Mouse (Mus musculus): Measurements from ENCODE around the gene Ubald1. TPM values are rescaled to one million over a fixed set of nuclear protein-coding genes. Genes with fewer than 3 reads are reported as not detected.
A peak's percentile ranks its signal among the peaks of the same experiment; 100 is the strongest.

Ubald1 gene
- total and polyA plus RNA-seq, 2 experiments from 2014 or later: 37.6 to 66.6 TPM

DNA sequence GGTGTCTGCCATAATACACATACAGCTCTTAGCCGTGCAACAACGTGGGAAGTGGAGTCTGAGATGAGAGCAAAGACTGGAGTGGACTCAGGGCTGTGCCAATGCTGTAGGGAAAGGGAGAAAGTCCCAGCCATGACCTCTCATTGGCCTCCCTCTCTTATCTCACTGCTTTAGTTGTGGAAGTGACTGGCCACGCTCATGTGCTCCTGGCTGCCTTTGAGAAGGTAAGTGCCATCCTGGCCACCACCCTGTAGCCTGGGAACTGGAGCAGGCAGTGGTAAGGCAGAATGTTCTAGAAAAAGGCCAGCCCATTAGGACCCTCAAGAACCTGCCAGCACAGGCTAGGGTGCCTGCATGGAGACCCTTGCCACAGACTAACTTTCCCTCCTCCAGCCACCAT is 35.8 kb upstream of the Ubald1 start:
- Histone ChIP-seq H3K27ac (no peak overlapping the region), H3K27me3 (ENCODE audit: insufficient read depth, low read length) (no peaks in the 10 kb centered on the region), H3K4me3 (ENCODE audit: low read length) (no peak overlapping the region), H3K9me3 (ENCODE audit: low read length) (no peaks in the 10 kb centered on the region), H3K36me3 (ENCODE audit: insufficient read depth, low read length) (peaks cover 55% of the 10 kb centered on the region), H3K9ac (replicated peaks; ENCODE audit: low read length) (no peak overlapping the region), H3K4me1 (ENCODE audit: insufficient read depth, low read length) (no peaks in the 10 kb centered on the region), H3K4me2 (ENCODE audit: low read depth, low read length) (no peak overlapping the region)
- 92% methylated on average over 3 of the region's 3 CpGs for WGBS
- ATAC-seq: no peak
- no peak for TF ChIP-seq CTCF (IDR thresholded peaks at IDR 0.05; ENCODE audit: low read depth)
- DNase-seq (ENCODE audit: low spot score): no peak

- Histone ChIP-seq H3K4me1 (ENCODE audit: insufficient read depth, low read length) (no peaks in the 10 kb centered on the region), H3K27ac (peak overlapping the region; percentile 65; the same call in 1 of the 2 replicates), H3K4me2 (ENCODE audit: low read depth, low read length) (no peak overlapping the region), H3K4me3 (ENCODE audit: low read length) (no peak overlapping the region), H3K9ac (replicated peaks; ENCODE audit: low read length) (no peak overlapping the region), H3K9me3 (ENCODE audit: low read length) (no peaks in the 10 kb centered on the region), H3K27me3 (ENCODE audit: insufficient read depth, low read length) (no peaks in the 10 kb centered on the region), H3K36me3 (ENCODE audit: insufficient read depth, low read length) (peaks cover 46% of the 10 kb centered on the region)
- 33% methylated on average over 12 of the region's 12 CpGs for WGBS
- TF ChIP-seq CTCF (IDR thresholded peaks at IDR 0.05; ENCODE audit: low read depth): peak; percentile 98
- DNase-seq (ENCODE audit: low spot score): peak; percentile 81
- peak; percentile 69 for ATAC-seq
Measured at GRCm38 (mm10) chr16:4913783-4914735, 33.9 kb upstream of the Ubald1 start.

DNA sequence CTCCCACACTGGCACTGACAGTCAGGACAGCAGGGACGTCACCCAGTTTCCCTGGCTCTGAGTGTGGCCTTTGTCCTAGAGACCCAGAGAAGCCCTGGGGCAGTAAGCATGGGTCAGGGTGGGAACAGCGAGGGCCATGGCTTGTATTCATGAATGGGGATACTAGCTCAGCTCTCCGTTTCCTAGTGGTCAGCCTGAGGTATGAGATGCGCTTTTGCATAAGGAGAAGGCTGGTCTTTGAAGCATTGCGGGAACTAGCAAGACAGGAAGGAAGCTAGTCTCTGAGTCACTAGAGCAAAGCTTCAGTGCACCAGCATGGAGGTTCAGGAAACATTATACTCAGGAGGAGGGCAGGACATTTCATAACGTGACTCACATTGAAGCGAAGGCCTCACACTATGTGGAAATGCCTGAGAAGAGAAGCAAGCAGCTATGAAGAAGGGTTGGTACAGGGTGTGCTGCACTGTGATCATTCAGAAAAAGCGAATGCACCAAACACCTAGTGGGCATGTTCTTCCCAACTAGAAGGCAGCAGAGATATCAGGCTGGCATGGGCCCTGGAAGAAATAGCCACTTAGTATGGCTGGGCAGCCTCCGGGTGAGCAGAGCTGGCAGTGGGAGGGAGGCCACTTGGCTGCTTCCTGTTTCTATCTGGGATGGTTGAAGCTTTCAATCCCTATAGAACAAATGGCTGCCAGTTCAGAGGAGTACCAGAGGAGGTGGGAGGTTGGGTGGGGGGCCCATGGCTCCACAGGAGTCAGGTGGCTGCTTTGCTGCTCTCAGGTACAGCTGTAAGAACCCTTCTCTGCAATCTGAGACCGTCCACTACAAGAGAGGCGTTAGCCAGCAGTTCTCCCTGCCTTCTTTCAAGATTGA is 33.0 kb upstream of the Ubald1 start:
- no peak overlapping the region for H3K4me2 ChIP-seq (ENCODE audit: low read depth, low read length)
- no peak overlapping the region for H3K9ac ChIP-seq (replicated peaks; ENCODE audit: low read length)
- no peak overlapping the region for H3K4me3 ChIP-seq (ENCODE audit: low read length)
- TF ChIP-seq CTCF (IDR thresholded peaks at IDR 0.05; ENCODE audit: low read depth): no peak
- H3K27ac ChIP-seq: peak overlapping the region; percentile 65; the same call in 1 of the 2 replicates
- H3K4me1 ChIP-seq (ENCODE audit: insufficient read depth, low read length): no peaks in the 10 kb centered on the region
- peaks cover 40% of the 10 kb centered on the region for H3K36me3 ChIP-seq (ENCODE audit: insufficient read depth, low read length)
- WGBS: 75% methylated on average over 11 of the region's 11 CpGs
- no peaks in the 10 kb centered on the region for H3K9me3 ChIP-seq (ENCODE audit: low read length)
- ATAC-seq (peak; percentile 31), DNase-seq (ENCODE audit: low spot score) (no peak)
- H3K27me3 ChIP-seq (ENCODE audit: insufficient read depth, low read length): no peaks in the 10 kb centered on the region

DNA sequence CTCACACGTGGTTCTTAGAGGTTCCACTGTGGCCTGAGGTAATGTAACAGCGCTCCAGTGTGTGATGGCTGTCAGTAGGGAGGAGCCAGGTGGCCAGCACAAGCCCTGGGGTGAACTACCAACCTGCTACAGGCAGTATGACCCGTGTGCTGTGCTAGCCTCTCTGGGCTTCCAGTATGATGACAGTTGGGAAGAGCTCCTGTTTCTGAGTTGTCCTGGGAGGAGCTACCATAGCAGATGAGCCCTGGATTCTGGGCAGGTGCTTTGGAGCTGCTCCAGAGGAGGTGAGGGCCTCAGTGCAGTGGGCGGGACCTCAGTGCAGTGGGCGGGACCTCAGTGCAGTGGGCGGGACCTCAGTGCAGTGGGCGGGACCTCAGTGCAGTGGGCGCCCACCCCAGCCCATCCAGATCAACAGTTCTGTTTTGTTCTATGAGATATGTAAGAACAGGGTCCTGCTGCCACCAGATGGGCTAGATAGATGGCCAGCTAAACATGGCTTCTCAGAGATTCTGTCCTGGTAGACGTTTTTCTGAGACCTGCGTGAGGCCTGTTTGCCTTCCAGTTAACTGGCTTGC is 32.0 kb upstream of the Ubald1 start:
- ATAC-seq (no peak), DNase-seq (ENCODE audit: low spot score) (no peak)
- no peaks in the 10 kb centered on the region for H3K9me3 ChIP-seq (ENCODE audit: low read length)
- no peak overlapping the region for H3K4me2 ChIP-seq (ENCODE audit: low read depth, low read length)
- H3K4me3 ChIP-seq (ENCODE audit: low read length): no peak overlapping the region
- peaks cover 40% of the 10 kb centered on the region for H3K36me3 ChIP-seq (ENCODE audit: insufficient read depth, low read length)
- H3K27me3 ChIP-seq (ENCODE audit: insufficient read depth, low read length): no peaks in the 10 kb centered on the region
- no peak overlapping the region for H3K9ac ChIP-seq (replicated peaks; ENCODE audit: low read length)
- no peak overlapping the region for H3K27ac ChIP-seq
- no peaks in the 10 kb centered on the region for H3K4me1 ChIP-seq (ENCODE audit: insufficient read depth, low read length)
- no peak for TF ChIP-seq CTCF (IDR thresholded peaks at IDR 0.05; ENCODE audit: low read depth)
- 86% methylated on average over 9 of the region's 10 CpGs for WGBS

DNA sequence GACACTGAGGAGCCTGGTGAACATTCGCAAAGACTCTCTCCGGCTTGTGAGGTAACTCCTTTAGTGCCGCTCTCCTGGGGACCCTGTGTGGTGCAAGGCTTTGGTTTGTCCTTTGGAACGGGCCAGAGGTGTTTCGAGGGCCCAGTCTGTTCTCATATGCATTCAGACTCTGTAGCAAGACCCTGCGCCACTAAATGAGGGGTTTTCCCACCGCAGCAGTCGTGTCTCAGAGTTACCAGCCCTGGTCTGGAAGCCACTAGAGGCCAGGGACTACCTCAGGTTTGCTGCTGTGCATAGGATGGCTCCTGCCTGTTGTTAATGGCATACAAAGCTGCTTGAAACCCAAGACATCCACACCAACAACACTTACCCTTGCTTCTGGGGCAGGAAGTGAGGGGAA is 30.6 kb upstream of the Ubald1 start:
- ATAC-seq: no peak

DNA sequence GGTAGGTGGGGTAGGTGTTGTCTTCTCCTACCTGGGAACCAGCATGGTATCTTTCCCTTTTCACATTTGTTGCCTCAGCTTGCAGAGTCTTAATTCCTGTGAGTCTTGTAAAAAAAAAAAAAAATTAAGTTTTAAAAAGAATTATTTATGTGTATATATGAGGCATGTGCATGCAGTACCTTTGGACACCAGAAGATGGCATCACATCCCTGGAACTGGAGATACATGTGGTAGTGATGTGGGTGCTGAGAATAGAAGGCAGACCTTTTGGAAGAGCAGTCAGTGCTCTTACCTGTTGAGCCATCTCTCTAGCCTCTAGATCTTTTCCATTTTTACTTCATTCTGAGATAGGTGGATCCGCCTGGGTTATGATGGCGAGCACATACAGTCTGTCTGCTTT is 29.6 kb upstream of the Ubald1 start:
- ATAC-seq (no peak), DNase-seq (ENCODE audit: low spot score) (no peak)
- Histone ChIP-seq H3K9me3 (ENCODE audit: low read length) (no peaks in the 10 kb centered on the region), H3K4me2 (ENCODE audit: low read depth, low read length) (no peak overlapping the region), H3K27me3 (ENCODE audit: insufficient read depth, low read length) (no peaks in the 10 kb centered on the region), H3K4me3 (ENCODE audit: low read length) (no peak overlapping the region), H3K9ac (replicated peaks; ENCODE audit: low read length) (no peak overlapping the region), H3K27ac (no peak overlapping the region), H3K4me1 (ENCODE audit: insufficient read depth, low read length) (no peaks in the 10 kb centered on the region), H3K36me3 (ENCODE audit: insufficient read depth, low read length) (peaks cover 19% of the 10 kb centered on the region)
- peak; percentile 58 for TF ChIP-seq CTCF (IDR thresholded peaks at IDR 0.05; ENCODE audit: low read depth)
- 98% methylated on average over 2 of the region's 2 CpGs for WGBS

More for the DNA sequence above, 30.6 kb upstream of the Ubald1 start:
- Histone ChIP-seq H3K36me3 (ENCODE audit: insufficient read depth, low read length) (peaks cover 26% of the 10 kb centered on the region), H3K4me3 (ENCODE audit: low read length) (no peak overlapping the region), H3K4me2 (ENCODE audit: low read depth, low read length) (no peak overlapping the region), H3K9me3 (ENCODE audit: low read length) (no peaks in the 10 kb centered on the region), H3K9ac (replicated peaks; ENCODE audit: low read length) (no peak overlapping the region), H3K27ac (no peak overlapping the region), H3K4me1 (ENCODE audit: insufficient read depth, low read length) (no peaks in the 10 kb centered on the region), H3K27me3 (ENCODE audit: insufficient read depth, low read length) (no peaks in the 10 kb centered on the region)
- no peak for TF ChIP-seq CTCF (IDR thresholded peaks at IDR 0.05; ENCODE audit: low read depth)
- WGBS: 96% methylated on average over 8 of the region's 8 CpGs
- DNase-seq (ENCODE audit: low spot score): no peak
